Mouse (Mus musculus) brain, embryonic 14.5 days (tissue): ENCODE results near the gene Ring1.

ENCODE experiments used
- CTCF ChIP-seq: fragments of 200-500 bp; IDR thresholded peaks from 2 replicates; pipeline ENCODE4 v1.5.1; 2012; ENCODE audit warnings: inconsistent platforms, mild to moderate bottlenecking, moderate library complexity, borderline replicate concordance; ENCODE audit not compliant: insufficient read depth, insufficient read length; ENCODE audit errors: extremely low read depth
- POLR2A ChIP-seq: fragments of 200-500 bp; IDR thresholded peaks from 2 replicates; pipeline ENCODE4 v1.6.1; 2012; ENCODE audit warnings: mild to moderate bottlenecking, inconsistent platforms, borderline replicate concordance; ENCODE audit not compliant: poor library complexity, insufficient read depth, insufficient read length, severe bottlenecking; ENCODE audit errors: extremely low read depth

- TF ChIP-seq CTCF, result peak; percentile 60; the same call in 1 of the 2 replicates
- no peak for TF ChIP-seq POLR2A
Measured at GRCm38 (mm10) chr17:34003426-34003825, 21.1 kb downstream of the Ring1 start.
